Mouse (Mus musculus): ENCODE results near the gene Srsf3. TPM values are rescaled to one million over a fixed set of nuclear protein-coding genes. Genes with fewer than 3 reads are reported as not detected.

Srsf3 gene
- total and polyA plus RNA-seq, 3 experiments, result 171 to 687 (median 380) TPM

DNA sequence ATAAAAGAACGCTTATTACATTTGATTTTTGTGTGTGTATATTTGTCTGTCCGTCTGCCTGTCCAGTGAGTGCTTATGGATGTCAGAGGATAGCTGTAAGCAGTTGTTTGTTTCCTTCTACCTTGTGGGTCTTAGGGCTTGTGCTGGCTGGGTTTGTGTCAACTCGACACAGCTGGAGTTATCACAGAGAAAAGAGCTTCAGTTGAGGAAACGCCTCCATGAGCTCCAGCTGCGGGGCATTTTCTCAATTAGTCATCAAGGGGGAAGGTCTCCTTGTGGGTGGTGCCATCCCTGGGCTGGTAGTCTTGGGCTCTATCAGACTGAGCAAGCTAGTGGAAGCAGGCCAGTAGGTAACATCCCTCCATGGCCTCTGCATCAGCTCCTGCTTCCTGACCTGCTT lies 35.4 kb downstream of the Srsf3 start (continued):
- no peak for TF ChIP-seq KAT2A (IDR thresholded peaks at IDR 0.05; ENCODE audit: insufficient replicate concordance, low read length)
- no peak for TF ChIP-seq GABPA (IDR thresholded peaks at IDR 0.05; ENCODE audit: insufficient replicate concordance, low read depth, low read length)
- TF ChIP-seq POLR2AphosphoS2 (IDR thresholded peaks at IDR 0.05; ENCODE audit: low read depth, low read length), result no peak
- TF ChIP-seq MAZ (IDR thresholded peaks at IDR 0.05; ENCODE audit: low read depth, low read length), result 0 out of 2 replicates have a peak, but pooled peaks have one; percentile 50

DNA sequence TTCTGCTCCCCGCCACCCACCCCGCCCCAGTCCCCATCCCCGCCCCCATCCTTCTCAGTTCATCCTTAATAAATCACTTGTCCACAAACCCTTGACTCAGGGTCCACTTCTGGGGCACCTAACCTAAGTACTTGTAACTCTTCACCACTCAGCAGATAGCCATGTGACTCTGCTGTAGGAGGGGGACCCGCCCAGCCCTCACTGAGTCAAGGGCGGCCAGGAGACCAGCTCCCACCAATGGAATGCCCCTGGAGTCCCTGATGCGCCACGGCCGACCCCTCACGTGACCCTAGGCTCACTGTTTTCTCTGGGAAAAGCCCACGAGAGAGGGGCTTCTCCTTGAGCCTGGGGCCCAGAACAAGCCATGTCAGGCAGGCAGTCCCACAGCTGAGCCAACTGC lies 36.6 kb downstream of the Srsf3 start:
- no peaks in the 10 kb centered on the region for H3K27me3 ChIP-seq (replicated peaks)
- DNase-seq (ENCODE audit: extremely low read depth), result no peak
- 0 out of 2 replicates have a peak overlapping the region, but pooled peaks have one; percentile 23 for H3K9ac ChIP-seq (ENCODE audit: insufficient read depth, low read depth)
- H3K27ac ChIP-seq (ENCODE audit: insufficient read depth, low read depth), result peak overlapping the region; percentile 4; the same call in 1 of the 2 replicates
- H3K36me3 ChIP-seq (replicated peaks in 1 of 2; ENCODE audit: control insufficient read depth in 1 of 2, insufficient read depth in 1 of 2, low read length in 1 of 2), result peaks cover 0 to 13% of the 10 kb centered on the region in 2 experiments
- TF ChIP-seq ZMIZ1 (IDR thresholded peaks at IDR 0.05; ENCODE audit: low read depth, low read length) (no peak), JUN (IDR thresholded peaks at IDR 0.05; ENCODE audit: insufficient read depth, low read depth, low read length) (no peak)
- H3K4me2 ChIP-seq (ENCODE audit: insufficient read depth, low read depth, poor library complexity, severe bottlenecking), result no peak overlapping the region
- peaks cover 43 to 95% of the 10 kb centered on the region in 2 experiments for H3K4me1 ChIP-seq (ENCODE audit: control insufficient read depth in 1 of 2, insufficient read depth in 2 of 2)
- no peaks in the 10 kb centered on the region for H3K79me2 ChIP-seq (replicated peaks; ENCODE audit: control insufficient read depth, extremely low read depth, insufficient read depth, poor library complexity, severe bottlenecking)
- H3K9me3 ChIP-seq (replicated peaks; ENCODE audit: low read length), result no peaks in the 10 kb centered on the region
- H3K4me3 ChIP-seq (replicated peaks in 1 of 3; ENCODE audit: low read depth in 2 of 3, low read length in 2 of 3, poor library complexity in 1 of 3), result no peak overlapping the region
- dilution Hi-C loops (cut with MboI; ENCODE audit: extremely low pct_ligation_motif_present, extremely low pct_unique_long_range_greater_than_20kb, low sequenced_read_pairs), result no loop called here
- in situ Hi-C loops (cut with MboI; ENCODE audit: low pct_ligation_motif_present, low pct_unique_long_range_greater_than_20kb, low sequenced_read_pairs), result no loop called here

DNA sequence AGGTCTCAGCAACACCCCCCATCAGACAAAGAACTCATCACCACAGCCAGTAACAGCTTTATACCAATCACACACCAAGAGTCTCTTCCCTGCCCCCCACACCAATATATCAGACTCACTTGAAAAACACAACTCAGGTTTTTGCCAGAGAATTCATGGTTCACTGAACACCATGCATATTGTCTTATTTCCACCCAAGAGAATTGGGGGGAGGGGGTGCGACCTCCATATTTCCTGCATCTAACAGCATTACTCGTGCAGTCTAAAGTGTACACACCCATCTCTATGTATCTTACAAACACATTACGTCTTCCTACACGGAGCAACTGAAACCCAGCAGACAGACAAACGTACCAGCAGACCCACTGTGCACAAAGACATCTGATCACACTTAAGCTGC lies 39.4 kb downstream of the Srsf3 start:
- H3K27me3 ChIP-seq (replicated peaks), result no peaks in the 10 kb centered on the region
- H3K9me3 ChIP-seq (replicated peaks; ENCODE audit: low read length), result no peaks in the 10 kb centered on the region
- no peaks in the 10 kb centered on the region for H3K79me2 ChIP-seq (replicated peaks; ENCODE audit: control insufficient read depth, extremely low read depth, insufficient read depth, poor library complexity, severe bottlenecking)
- peak overlapping the region; percentile 42 for H3K9ac ChIP-seq (ENCODE audit: insufficient read depth, low read depth)
- TF ChIP-seq MAFK (IDR thresholded peaks at IDR 0.05; ENCODE audit: insufficient replicate concordance, low read length) (no peak), TCF12 (IDR thresholded peaks at IDR 0.05; ENCODE audit: low read depth, low read length) (0 out of 2 replicates have a peak, but pooled peaks have one; percentile 10), NRF1 (IDR thresholded peaks at IDR 0.05; ENCODE audit: low read depth, low read length) (no peak), BHLHE40 (IDR thresholded peaks at IDR 0.05; ENCODE audit: low read depth, low read length) (peak; percentile 59; the same call in 1 of the 2 replicates), ETS1 (conservative IDR thresholded peaks at IDR 0.05; ENCODE audit: low read depth, low read length) (no peak; the same call in 1 of the 2 replicates), EP300 (IDR thresholded peaks at IDR 0.05; ENCODE audit: low read length) (no peak), MYC (IDR thresholded peaks at IDR 0.05; ENCODE audit: low read depth, low read length) (peak; percentile 46; the same call in 1 of the 2 replicates), POLR2A (IDR thresholded peaks at IDR 0.05; ENCODE audit: low read depth, low read length) (no peak), ZKSCAN1 (IDR thresholded peaks at IDR 0.05; ENCODE audit: borderline replicate concordance, low read depth, low read length) (peak; percentile 46; the same call in 1 of the 2 replicates)
- H3K4me3 ChIP-seq (replicated peaks in 1 of 3; ENCODE audit: low read depth in 2 of 3, low read length in 2 of 3, poor library complexity in 1 of 3), result peak overlapping the region in 2 of 3 experiments; percentile 3 to 13
- H3K4me2 ChIP-seq (ENCODE audit: insufficient read depth, low read depth, poor library complexity, severe bottlenecking), result peak overlapping the region; percentile 39
- H3K36me3 ChIP-seq (replicated peaks in 1 of 2; ENCODE audit: control insufficient read depth in 1 of 2, insufficient read depth in 1 of 2, low read length in 1 of 2), result peaks cover 0 to 23% of the 10 kb centered on the region in 2 experiments
- peaks cover 39 to 90% of the 10 kb centered on the region in 2 experiments for H3K4me1 ChIP-seq (ENCODE audit: control insufficient read depth in 1 of 2, insufficient read depth in 2 of 2)
- dilution Hi-C loops (cut with MboI; ENCODE audit: extremely low pct_ligation_motif_present, extremely low pct_unique_long_range_greater_than_20kb, low sequenced_read_pairs) (no loop called here), in situ Hi-C loops (cut with MboI; ENCODE audit: low pct_ligation_motif_present, low pct_unique_long_range_greater_than_20kb, low sequenced_read_pairs) (no loop called here)
- DNase-seq (ENCODE audit: extremely low read depth), result no peak
- peak overlapping the region; percentile 76 for H3K27ac ChIP-seq (ENCODE audit: insufficient read depth, low read depth)
